Mouse (Mus musculus): ENCODE data around the gene Gm10188.

GRCm38 (mm10) chr1:132209400-132209799 is 20.2 kb downstream of the Gm10188 start:
- TF ChIP-seq CTCF (IDR thresholded peaks at IDR 0.05; ENCODE audit: borderline replicate concordance, extremely low read depth, insufficient read depth, insufficient read length) (no peak), POLR2A (IDR thresholded peaks at IDR 0.05; ENCODE audit: borderline replicate concordance, extremely low read depth, insufficient read depth, insufficient read length, poor library complexity, severe bottlenecking) (no peak)
